Mouse (Mus musculus): ENCODE results near the gene Slc24a3.
A peak's percentile ranks its signal among the peaks of the same experiment; 100 is the strongest.

Gene Slc24a3

GRCm38 (mm10) chr2:145462253-145462652 lies 294.7 kb downstream of the Slc24a3 start:
- no peak for DNase-seq

DNA sequence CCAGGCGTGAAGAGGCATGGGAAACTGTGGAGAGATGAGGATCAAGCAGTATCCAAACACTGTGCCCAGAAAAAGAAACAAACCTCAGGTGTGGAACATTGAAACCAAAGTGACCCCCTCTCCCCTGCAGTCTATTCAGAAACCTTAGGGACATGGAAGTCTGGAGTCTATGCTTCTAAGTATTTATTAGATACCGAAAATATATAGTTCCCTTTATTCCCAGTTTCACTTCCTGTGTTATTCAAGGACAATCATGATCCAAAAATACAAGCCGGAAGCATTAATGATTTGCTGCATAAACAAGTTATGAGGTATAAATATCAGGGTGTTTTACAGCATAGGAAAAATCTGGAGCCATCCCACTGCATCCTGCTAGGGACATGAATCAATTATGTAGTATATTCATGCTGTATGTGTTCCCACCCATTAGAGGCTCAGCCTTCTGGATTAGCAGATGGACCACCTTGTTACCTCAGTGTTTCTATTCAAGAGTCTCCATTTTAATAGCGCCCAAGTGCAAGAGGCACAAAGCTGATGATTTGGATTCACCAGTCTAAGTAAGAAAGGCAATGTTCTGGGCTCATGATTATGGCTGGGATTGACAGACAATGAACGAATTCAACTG lies 301.3 kb downstream of the Slc24a3 start:
- no peak for DNase-seq

GRCm38 (mm10) chr2:145477484-145477883 lies 309.9 kb downstream of the Slc24a3 start:
- DNase-seq = no peak

GRCm38 (mm10) chr2:145479676-145480075 lies 312.1 kb downstream of the Slc24a3 start:
- no peak for DNase-seq

DNA sequence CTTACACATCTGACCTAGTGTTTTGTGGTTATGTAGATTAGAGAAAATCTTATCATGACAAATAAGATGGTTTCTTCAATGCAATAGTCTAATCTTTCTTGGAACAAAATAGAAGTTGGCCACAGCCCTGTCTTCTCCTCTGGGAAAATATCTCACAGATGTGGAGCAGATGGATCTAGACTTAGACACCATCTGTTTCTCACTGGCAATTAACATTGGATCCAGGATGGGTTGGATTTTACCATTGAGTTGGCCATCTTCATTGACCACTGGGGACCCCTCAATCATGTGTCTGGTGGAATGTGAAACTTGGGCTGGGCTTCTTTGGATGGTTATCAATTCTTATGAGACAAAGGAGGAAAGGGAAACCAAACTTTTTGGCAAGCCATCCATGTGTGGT lies 332.7 kb downstream of the Slc24a3 start:
- DNase-seq = no peak

GRCm38 (mm10) chr2:145501472-145501871 lies 333.9 kb downstream of the Slc24a3 start:
- DNase-seq = no peak

DNA sequence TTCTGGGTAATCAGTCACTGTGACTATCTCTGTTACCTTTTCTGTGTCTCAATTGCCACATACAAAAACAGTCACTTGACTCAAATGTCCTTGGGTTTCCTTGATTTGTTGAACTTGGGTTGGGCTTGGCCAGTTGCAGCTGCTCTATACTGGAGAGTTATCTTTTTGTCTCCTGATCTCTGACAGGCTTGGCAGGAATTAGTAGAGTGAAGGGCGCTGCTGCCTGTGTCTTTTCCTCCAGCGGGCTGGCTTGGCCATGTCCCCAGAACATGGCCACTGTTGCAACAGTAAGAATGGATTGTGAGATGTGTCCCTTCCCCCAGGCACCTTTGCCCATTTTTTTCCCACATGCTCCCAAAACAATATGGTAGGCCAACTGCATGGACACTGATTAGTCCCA lies 340.1 kb downstream of the Slc24a3 start:
- no peak for DNase-seq

DNA sequence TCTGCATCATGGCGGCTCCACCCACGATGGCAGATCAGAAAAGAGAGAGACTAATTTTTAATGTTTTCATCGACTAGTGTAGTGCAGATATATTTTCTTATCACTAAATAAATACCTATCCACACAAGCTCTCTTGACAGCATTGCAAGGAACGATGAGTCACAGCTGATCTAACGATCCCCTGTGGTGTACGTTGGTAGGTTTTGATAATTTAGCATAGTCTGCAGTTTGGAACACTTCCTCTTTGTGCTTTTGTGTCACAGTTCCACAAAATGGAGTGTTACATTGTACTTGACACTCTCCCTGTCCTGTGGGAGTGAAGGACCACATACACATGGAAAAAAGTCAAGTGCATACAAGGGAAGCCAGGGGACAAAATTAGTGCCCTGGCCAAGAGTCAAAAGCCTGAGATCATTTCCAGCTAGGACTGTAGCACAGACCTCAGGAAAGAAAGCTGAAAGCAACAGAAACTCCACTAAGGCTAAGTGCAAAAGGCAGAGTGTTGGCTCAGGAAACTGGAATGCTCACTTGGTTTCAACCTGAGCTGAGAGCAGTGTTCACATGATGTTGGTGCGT lies 343.2 kb downstream of the Slc24a3 start:
- DNase-seq = no peak

DNA sequence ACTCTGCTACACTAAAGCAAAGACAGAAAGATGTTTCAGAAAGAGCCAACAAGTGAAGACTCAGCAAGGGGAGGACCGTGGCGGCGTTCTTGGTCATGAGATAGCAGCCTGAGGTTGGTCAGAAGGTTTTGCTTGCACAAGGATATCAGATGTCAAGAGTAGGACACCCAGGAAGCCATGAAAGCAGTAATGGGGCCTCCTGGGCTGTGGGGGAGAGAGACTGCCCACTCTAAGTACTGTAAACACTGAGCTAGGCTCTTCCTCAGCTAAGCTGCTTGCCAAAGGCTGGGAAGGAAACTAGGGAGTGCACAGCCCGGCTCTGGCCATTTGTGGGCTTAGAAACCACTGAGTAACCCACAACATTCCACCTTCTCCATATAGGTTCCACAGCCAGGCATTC lies 348.4 kb downstream of the Slc24a3 start:
- DNase-seq = no peak

GRCm38 (mm10) chr2:145517346-145517745 lies 349.8 kb downstream of the Slc24a3 start:
- DNase-seq = peak; percentile 44

DNA sequence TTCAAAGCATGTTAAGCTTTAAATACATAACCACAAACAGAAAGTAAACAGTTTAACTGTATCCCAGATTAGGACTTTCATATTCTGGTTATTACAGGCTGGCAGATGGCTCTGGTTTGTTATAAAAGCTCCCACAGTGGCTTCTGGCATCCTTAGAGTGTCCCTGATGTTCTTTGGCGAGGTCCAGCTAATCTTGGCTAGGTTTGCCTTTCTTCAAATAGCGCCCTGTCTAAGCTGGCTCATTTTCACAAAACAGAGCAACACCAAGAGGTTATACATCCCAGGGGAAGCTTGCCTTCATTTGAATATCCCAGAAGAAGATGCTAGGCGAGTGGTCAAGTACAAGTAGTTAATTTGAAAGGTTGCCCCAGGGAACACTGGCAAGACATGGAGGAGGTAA lies 354.5 kb downstream of the Slc24a3 start:
- no peak for DNase-seq

DNA sequence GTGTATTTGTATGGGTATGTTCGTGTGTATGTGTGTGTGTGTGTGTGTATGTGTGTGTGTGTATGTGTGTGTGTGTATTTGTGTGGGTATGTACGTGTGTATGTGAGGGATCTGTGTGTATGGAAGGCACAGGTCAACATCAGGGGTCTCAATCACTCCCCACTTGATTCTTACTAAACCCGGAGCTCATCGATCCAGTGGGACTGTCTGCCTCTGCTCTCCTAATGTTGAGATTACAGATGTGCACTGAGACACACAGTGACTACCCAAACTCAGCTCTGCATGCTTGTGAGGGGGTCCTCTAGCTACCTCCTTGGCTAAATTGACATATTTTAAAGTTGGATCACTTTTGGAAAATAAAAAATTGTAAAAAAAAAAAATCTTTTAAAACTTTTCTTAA lies 355.8 kb downstream of the Slc24a3 start:
- no peak for DNase-seq

DNA sequence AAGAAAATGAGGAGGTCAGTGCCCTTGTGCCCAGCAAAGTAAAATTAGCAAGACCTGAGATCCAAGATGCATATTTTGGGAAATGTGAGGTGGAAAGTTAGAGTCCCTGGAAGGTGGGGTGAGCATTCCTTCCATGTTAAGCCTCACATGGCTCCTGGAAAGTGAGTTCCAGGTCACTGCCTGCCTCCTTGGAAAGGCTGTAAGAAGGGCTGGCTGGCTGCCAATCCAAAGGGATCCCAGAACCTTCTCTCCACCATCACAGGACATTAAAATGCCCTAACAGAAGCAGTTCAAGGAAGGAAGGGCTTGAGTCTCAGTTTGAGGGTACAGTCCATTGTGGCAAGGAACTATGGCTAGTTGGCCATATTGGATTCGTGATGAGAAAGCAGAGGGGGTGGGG lies 359.6 kb downstream of the Slc24a3 start:
- peak; percentile 23 for DNase-seq

GRCm38 (mm10) chr2:145530941-145531353 lies 363.4 kb downstream of the Slc24a3 start:
- DNase-seq = no peak

- no peak for DNase-seq
Observed at GRCm38 (mm10) chr2:145533086-145533485, 365.5 kb downstream of the Slc24a3 start.

DNA sequence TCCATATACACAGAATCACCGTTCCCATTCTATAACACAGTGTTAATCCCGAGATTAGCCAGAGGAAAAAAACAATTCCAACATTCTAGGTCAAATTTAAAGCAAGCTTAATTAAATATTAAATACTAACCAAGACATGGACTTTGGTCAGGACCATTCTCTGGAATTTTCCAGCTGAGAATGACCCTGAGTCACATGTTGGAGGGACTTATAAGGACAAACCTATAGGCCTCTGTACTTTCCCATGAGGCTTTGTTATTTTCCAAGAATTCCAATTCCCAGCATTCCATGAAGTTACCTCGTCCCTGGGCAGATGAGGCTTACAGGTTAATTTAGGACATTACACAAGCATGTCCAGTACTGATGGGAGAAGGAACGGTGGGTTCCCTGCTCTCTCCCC lies 367.8 kb downstream of the Slc24a3 start:
- DNase-seq = peak; percentile 20

- no peak for DNase-seq
Observed at GRCm38 (mm10) chr2:145535774-145536173, 368.2 kb downstream of the Slc24a3 start.

DNA sequence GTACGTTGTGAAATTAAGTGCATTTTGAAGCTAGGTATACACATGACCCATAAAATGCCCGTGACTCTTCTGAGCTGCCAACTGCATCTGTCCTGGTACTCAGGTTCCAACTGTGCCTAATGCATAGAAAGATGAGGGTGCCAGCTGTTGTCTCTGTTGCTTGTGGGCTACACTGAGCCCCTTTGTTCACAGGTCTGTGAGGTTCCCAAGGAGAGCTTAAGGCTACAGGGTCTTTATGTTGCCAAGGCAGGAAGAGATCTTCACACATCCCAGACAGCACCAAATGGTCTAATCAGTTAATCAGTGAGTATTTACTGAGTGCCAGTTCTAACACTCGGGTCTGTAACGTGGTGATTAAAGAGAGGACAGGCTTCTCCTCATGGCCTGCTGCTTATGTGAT lies 369.4 kb downstream of the Slc24a3 start:
- DNase-seq = no peak

GRCm38 (mm10) chr2:145541695-145542094 lies 374.1 kb downstream of the Slc24a3 start:
- no peak for DNase-seq

GRCm38 (mm10) chr2:145546071-145546470 lies 378.5 kb downstream of the Slc24a3 start:
- no peak for DNase-seq

DNA sequence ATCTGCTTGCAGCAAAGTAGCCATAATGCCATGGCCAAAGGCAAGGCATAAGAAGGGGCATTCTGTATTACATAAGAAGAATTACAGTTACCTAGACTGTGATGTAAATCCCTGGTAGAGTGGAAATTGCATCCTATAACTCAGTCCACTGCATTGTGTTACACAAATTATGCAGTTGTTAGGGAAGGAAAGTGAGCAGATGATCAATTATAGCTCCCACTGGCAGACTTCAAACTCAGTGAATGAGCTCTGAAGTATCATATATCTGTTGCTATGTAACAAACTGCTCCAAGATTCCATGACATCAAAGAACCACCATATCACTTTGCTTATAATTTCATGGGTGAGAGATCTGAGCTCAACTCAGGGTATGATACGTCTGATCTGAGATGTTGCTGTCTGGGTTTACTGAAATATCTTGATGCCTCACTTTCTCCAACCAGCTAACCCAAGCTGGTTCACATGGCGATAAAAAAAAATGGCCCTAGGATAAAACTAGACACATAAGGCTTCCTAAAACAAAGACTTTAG lies 387.2 kb downstream of the Slc24a3 start:
- no peak for DNase-seq

GRCm38 (mm10) chr2:145555713-145556112 lies 388.2 kb downstream of the Slc24a3 start:
- no peak for DNase-seq

GRCm38 (mm10) chr2:145557361-145557931 lies 389.9 kb downstream of the Slc24a3 start:
- peak; percentile 4 for DNase-seq

GRCm38 (mm10) chr2:145562493-145562892 lies 394.9 kb downstream of the Slc24a3 start:
- no peak for DNase-seq

All from kidney, adult 11 months (tissue).